Mouse (Mus musculus) A20 (cell line): ENCODE results near the gene Abr.

Experiments used
- DNase-seq: peaks from one replicate; pipeline ENCODE4 v3.0.0-alpha.2; 2011; ENCODE audit warnings: low read depth, low spot score

Gene Abr

GRCm38 (mm10) chr11:76413202-76413601, 208.9 kb downstream of the Abr start:
- no peak for DNase-seq

- peak; percentile 66 for DNase-seq
Measured at GRCm38 (mm10) chr11:76410826-76411225, 211.3 kb downstream of the Abr start.

GRCm38 (mm10) chr11:76406702-76407583, 215.2 kb downstream of the Abr start, which contains the start of gene Timm22:
TSS of gene Timm22 (plus strand) at chr11:76406952.
- DNase-seq, result peak; percentile 99

GRCm38 (mm10) chr11:76405626-76406264, 216.4 kb downstream of the Abr start:
- peak; percentile 42 for DNase-seq

GRCm38 (mm10) chr11:76405113-76405512, 217.0 kb downstream of the Abr start:
- DNase-seq, result no peak

- no peak for DNase-seq
Measured at GRCm38 (mm10) chr11:76401398-76401797, 220.7 kb downstream of the Abr start.

GRCm38 (mm10) chr11:76399587-76400330, 222.4 kb downstream of the Abr start:
- DNase-seq, result peak; percentile 84

- DNase-seq, result peak; percentile 91
Measured at GRCm38 (mm10) chr11:76398798-76399586, 223.1 kb downstream of the Abr start, which contains the start of gene Nxn. TSS of gene Nxn (minus strand) at chr11:76399140.

GRCm38 (mm10) chr11:76398312-76398797, 223.8 kb downstream of the Abr start:
- no peak for DNase-seq

- DNase-seq, result peak; percentile 67
Measured at GRCm38 (mm10) chr11:76397650-76398311, 224.3 kb downstream of the Abr start.

- DNase-seq, result no peak
Measured at GRCm38 (mm10) chr11:76392996-76393395, 229.1 kb downstream of the Abr start.

GRCm38 (mm10) chr11:76392532-76392931, 229.6 kb downstream of the Abr start:
- no peak for DNase-seq

- no peak for DNase-seq
Measured at GRCm38 (mm10) chr11:76388711-76389110, 233.4 kb downstream of the Abr start.

GRCm38 (mm10) chr11:76387097-76387496, 235.0 kb downstream of the Abr start:
- DNase-seq, result peak; percentile 35

- no peak for DNase-seq
Measured at GRCm38 (mm10) chr11:76385746-76386145, 236.4 kb downstream of the Abr start.

GRCm38 (mm10) chr11:76385017-76385416, 237.1 kb downstream of the Abr start:
- no peak for DNase-seq

- no peak for DNase-seq
Measured at GRCm38 (mm10) chr11:76384307-76384706, 237.8 kb downstream of the Abr start.

GRCm38 (mm10) chr11:76382711-76383324, 239.3 kb downstream of the Abr start:
- no peak for DNase-seq

- no peak for DNase-seq
Measured at GRCm38 (mm10) chr11:76381201-76381885, 240.8 kb downstream of the Abr start.
